Mouse (Mus musculus): ENCODE measurements at regions not wholly inside any gene's neighbourhood (a gene's known extent, or its start where the extent isn't known, plus 50 kb on each side); places are given as distances from the start of the nearest gene placed in this dataset.
A peak's percentile ranks its signal among the peaks of the same experiment; 100 is the strongest.

GRCm38 (mm10) chr10:81996742-81997536 is 51.0 kb upstream of the Zfp873 start:
- DNase-seq: peak; percentile 63 to 82
